Mouse (Mus musculus): ENCODE results near the gene Dhodh. TPM values are rescaled to one million over a fixed set of nuclear protein-coding genes. Genes with fewer than 3 reads are reported as not detected.

The Dhodh gene
- polyA plus RNA-seq, 1 experiment from 2014 or later, result 56.7 TPM

- no peak overlapping the region for H3K4me3 ChIP-seq
- no peaks in the 10 kb centered on the region for H3K27me3 ChIP-seq (replicated peaks; ENCODE audit: low read depth, poor library complexity, severe bottlenecking)
- DNase-seq (ENCODE audit: low spot score), result no peak
- no peaks in the 10 kb centered on the region for H3K9me3 ChIP-seq
- H3K36me3 ChIP-seq (replicated peaks), result no peaks in the 10 kb centered on the region
- no peaks in the 10 kb centered on the region for H3K4me1 ChIP-seq
- H3K27ac ChIP-seq (replicated peaks), result no peak overlapping the region
- 86% methylated on average over 4 of the region's 4 CpGs for whole genome bisulfite sequencing
Observed at GRCm38 (mm10) chr8:109584293-109584692, 24.2 kb downstream of the Dhodh start.

GRCm38 (mm10) chr8:109578900-109579301 is 29.6 kb downstream of the Dhodh start, which contains the start of gene Hp:
TSS of gene Hp (minus strand) at chr8:109579172.
- no peak within 1 kb of the TSS for H3K27ac ChIP-seq (replicated peaks)
- DNase-seq (ENCODE audit: low spot score), result no peak
- H3K36me3 ChIP-seq (replicated peaks), result no peaks in the 10 kb centered on the region
- H3K4me1 ChIP-seq, result no peaks in the 10 kb centered on the region
- 62% methylated on average over 8 of the region's 8 CpGs for WGBS
- H3K27me3 ChIP-seq (replicated peaks; ENCODE audit: low read depth, poor library complexity, severe bottlenecking), result no peaks in the 10 kb centered on the region
- no peak within 1 kb of the TSS for H3K4me3 ChIP-seq
- no peaks in the 10 kb centered on the region for H3K9me3 ChIP-seq

DNA sequence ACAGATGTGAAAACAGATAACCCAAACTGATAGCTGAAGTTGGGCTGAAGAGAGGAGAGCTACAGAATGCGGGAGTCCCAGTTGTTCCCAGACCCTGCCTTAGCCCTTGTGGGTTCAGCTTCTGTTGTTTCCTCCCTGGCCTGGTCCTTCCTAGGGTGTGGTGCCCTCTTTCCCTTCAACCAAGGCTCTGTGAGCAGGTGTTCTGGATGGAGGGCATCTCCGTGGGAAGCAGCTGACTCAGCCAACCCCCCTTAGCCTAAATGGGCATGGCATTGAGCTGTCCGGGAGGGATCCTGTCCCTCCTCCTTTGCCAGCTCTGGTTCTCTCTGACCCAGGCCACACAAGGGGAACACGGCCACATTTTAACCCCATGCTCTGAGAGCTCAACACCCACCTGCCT is 32.2 kb downstream of the Dhodh start:
- WGBS, result 80% methylated on average over 4 of the region's 4 CpGs
- Histone ChIP-seq H3K36me3 (replicated peaks) (peaks cover 14% of the 10 kb centered on the region; the same call in 1 of the 2 replicates), H3K9me3 (no peaks in the 10 kb centered on the region), H3K27me3 (replicated peaks; ENCODE audit: low read depth, poor library complexity, severe bottlenecking) (no peaks in the 10 kb centered on the region), H3K27ac (replicated peaks) (no peak overlapping the region), H3K4me1 (no peaks in the 10 kb centered on the region), H3K4me3 (no peak overlapping the region)
- no peak for DNase-seq (ENCODE audit: low spot score)

GRCm38 (mm10) chr8:109571139-109571538 is 37.3 kb downstream of the Dhodh start:
- 91% methylated on average over 12 of the region's 12 CpGs for WGBS
- Histone ChIP-seq H3K4me1 (peaks cover 10% of the 10 kb centered on the region), H3K9me3 (no peaks in the 10 kb centered on the region), H3K4me3 (no peak overlapping the region), H3K27me3 (replicated peaks; ENCODE audit: low read depth, poor library complexity, severe bottlenecking) (no peaks in the 10 kb centered on the region), H3K27ac (replicated peaks) (no peak overlapping the region), H3K36me3 (replicated peaks) (peaks cover 34% of the 10 kb centered on the region)
- DNase-seq (ENCODE audit: low spot score), result no peak

DNA sequence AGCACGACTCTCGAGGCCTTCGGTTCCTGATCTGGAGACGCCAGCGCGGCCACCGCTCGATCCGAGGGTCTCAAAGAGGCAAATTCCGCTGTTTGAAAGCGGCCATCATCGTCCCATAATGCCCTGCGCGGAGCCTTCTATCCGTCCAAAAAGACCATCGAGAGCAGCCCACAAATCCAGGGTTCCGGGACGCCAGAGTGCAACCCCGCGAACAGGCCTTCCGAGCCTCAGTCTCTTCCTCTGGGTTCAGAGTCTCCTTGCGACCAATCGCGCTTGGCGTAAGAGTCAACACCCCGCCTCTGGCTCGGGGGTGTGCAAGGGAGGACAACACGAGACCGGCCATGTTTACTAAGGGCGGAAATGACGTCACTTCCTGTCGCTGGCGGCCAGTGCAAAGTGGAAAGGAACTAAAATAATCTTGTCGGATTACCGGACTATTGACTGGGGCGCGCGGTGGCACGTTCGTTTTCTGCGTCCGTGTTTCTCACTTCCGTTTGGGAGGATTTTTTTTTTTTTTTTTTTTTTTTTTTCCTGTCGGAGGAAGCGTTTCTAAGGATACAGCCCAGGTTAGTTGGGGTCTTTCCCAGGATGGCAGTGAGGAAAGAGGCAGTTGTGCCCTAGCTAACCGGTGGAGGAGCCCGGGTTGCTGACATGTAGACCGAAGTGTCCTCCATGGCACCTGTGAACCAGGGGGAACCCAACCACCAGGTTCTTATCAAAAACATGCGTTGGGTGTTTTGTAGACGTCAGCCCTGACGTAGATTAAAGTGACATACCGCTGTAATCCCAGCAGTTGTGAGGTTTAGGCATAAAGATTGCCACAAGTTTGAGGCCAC is 42.8 kb downstream of the Dhodh start, which contains the start of the genes Dhx38 and Txnl4b:
Gene Dhx38 (minus strand): TSS at position 364 of the 836 bp plus-strand sequence.
Gene Txnl4b (plus strand): TSS at position 395 of the 836 bp plus-strand sequence.
- H3K4me3 ChIP-seq, result peak within 1 kb of the TSS; percentile 88
- under 1% methylated on average over 52 of the region's 52 CpGs for WGBS
- H3K27ac ChIP-seq (replicated peaks), result peak within 1 kb of the TSS; percentile 92
- peaks cover 41% of the 10 kb centered on the region for H3K36me3 ChIP-seq (replicated peaks)
- H3K27me3 ChIP-seq (replicated peaks; ENCODE audit: low read depth, poor library complexity, severe bottlenecking), result no peaks in the 10 kb centered on the region
- no peaks in the 10 kb centered on the region for H3K9me3 ChIP-seq
- peak; percentile 96 for DNase-seq (ENCODE audit: low spot score)
- peaks cover 20% of the 10 kb centered on the region for H3K4me1 ChIP-seq

GRCm38 (mm10) chr8:109564766-109565165 is 43.7 kb downstream of the Dhodh start:
- H3K4me1 ChIP-seq, result peaks cover 20% of the 10 kb centered on the region
- no peaks in the 10 kb centered on the region for H3K27me3 ChIP-seq (replicated peaks; ENCODE audit: low read depth, poor library complexity, severe bottlenecking)
- H3K4me3 ChIP-seq, result peak overlapping the region; percentile 88
- no peak for DNase-seq (ENCODE audit: low spot score)
- peaks cover 42% of the 10 kb centered on the region for H3K36me3 ChIP-seq (replicated peaks)
- H3K9me3 ChIP-seq, result no peaks in the 10 kb centered on the region
- peak overlapping the region; percentile 92 for H3K27ac ChIP-seq (replicated peaks)
- WGBS, result 6% methylated on average over 10 of the region's 10 CpGs

- Histone ChIP-seq H3K9me3 (no peaks in the 10 kb centered on the region), H3K4me3 (0 out of 2 replicates have a peak overlapping the region, but pooled peaks have one; percentile 8), H3K4me1 (peaks cover 20% of the 10 kb centered on the region), H3K27ac (replicated peaks) (no peak overlapping the region), H3K27me3 (replicated peaks; ENCODE audit: low read depth, poor library complexity, severe bottlenecking) (no peaks in the 10 kb centered on the region), H3K36me3 (replicated peaks) (peaks cover 42% of the 10 kb centered on the region)
- WGBS, result 89% methylated on average over 2 of the region's 2 CpGs
- DNase-seq (ENCODE audit: low spot score), result no peak
Observed at GRCm38 (mm10) chr8:109563881-109564280, 44.6 kb downstream of the Dhodh start.

GRCm38 (mm10) chr8:109551663-109552062 is 56.8 kb downstream of the Dhodh start:
- no peaks in the 10 kb centered on the region for H3K4me1 ChIP-seq
- H3K27ac ChIP-seq (replicated peaks), result no peak overlapping the region
- H3K27me3 ChIP-seq (replicated peaks; ENCODE audit: low read depth, poor library complexity, severe bottlenecking), result no peaks in the 10 kb centered on the region
- H3K4me3 ChIP-seq, result no peak overlapping the region
- peak; percentile 60 for DNase-seq (ENCODE audit: low spot score)
- 48% methylated on average over 3 of the region's 3 CpGs for WGBS
- H3K36me3 ChIP-seq (replicated peaks), result peaks cover 100% of the 10 kb centered on the region
- H3K9me3 ChIP-seq, result no peaks in the 10 kb centered on the region

DNA sequence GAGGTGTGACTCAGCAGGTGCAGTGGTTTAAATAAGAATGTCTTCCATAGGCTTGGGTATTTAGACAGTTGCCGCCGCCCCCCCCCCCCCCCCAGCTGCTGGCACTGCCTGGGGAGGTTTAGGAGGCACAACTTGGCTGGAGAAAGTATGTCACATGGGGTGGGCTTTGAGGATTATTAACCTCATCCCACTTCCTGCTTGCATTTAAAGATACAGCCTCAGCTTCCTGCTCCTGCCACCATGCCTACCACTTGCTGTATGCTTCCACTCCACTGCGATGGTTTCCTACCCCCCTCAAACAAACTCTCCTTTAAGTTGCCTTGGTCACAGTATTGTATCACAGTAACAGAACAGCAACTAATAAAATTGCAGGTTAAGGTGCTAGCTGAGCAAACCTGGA is 64.4 kb downstream of the Dhodh start:
- WGBS, result 55% methylated on average over 3 of the region's 3 CpGs
- H3K4me1 ChIP-seq, result peaks cover 3% of the 10 kb centered on the region; the same call in 1 of the 2 replicates
- peaks cover 37% of the 10 kb centered on the region for H3K36me3 ChIP-seq (replicated peaks)
- no peaks in the 10 kb centered on the region for H3K27me3 ChIP-seq (replicated peaks; ENCODE audit: low read depth, poor library complexity, severe bottlenecking)
- H3K9me3 ChIP-seq, result no peaks in the 10 kb centered on the region
- H3K27ac ChIP-seq (replicated peaks), result no peak overlapping the region
- no peak for DNase-seq (ENCODE audit: low spot score)
- no peak overlapping the region for H3K4me3 ChIP-seq

DNA sequence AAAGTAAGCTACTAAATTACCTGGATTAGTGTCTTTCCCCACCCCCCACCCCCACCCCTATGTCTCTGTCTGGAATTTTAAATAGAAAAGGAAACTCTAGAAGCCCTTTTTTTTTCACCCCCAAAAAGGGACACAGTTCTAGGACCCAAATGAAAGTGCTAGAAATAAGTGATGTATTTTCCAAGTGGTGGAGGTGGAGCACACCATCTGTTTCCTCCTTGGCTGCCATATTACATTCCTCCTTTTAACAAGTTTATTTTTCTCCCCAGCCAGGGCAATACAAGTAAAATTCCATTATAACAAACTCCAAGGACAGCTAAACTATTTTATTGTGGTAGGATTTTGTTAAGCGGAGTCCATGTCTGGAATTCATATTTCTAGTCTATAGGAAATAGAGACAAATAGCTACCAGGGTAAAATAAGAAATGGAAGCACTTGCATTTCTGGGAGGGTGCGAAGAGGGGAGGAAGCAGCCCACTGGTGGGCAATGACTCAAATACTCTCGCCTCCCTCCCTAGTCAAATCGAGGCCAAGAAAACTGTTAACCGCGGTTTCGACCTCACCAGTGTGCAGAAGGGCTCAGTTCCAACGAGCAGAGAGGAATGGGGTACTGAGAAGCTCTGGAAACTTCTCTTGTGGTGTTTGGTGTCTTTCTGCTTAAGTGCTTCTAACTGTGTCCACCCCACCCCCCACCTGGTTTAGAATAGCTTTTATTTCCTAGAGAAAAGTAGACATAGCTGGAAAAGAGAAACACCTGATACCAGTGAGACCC is 65.5 kb downstream of the Dhodh start:
- H3K27ac ChIP-seq (replicated peaks), result no peak overlapping the region
- WGBS, result 87% methylated on average over 8 of the region's 8 CpGs
- DNase-seq (ENCODE audit: low spot score), result no peak
- peaks cover 3% of the 10 kb centered on the region; the same call in 1 of the 2 replicates for H3K4me1 ChIP-seq
- no peaks in the 10 kb centered on the region for H3K27me3 ChIP-seq (replicated peaks; ENCODE audit: low read depth, poor library complexity, severe bottlenecking)
- no peak overlapping the region for H3K4me3 ChIP-seq
- peaks cover 26% of the 10 kb centered on the region for H3K36me3 ChIP-seq (replicated peaks)
- H3K9me3 ChIP-seq, result no peaks in the 10 kb centered on the region

GRCm38 (mm10) chr8:109542165-109542564 is 66.3 kb downstream of the Dhodh start:
- Histone ChIP-seq H3K27me3 (replicated peaks; ENCODE audit: low read depth, poor library complexity, severe bottlenecking) (no peaks in the 10 kb centered on the region), H3K9me3 (no peaks in the 10 kb centered on the region), H3K4me3 (no peak overlapping the region), H3K4me1 (peaks cover 4% of the 10 kb centered on the region; the same call in 1 of the 2 replicates), H3K27ac (replicated peaks) (no peak overlapping the region), H3K36me3 (replicated peaks) (peaks cover 18% of the 10 kb centered on the region)
- no peak for DNase-seq (ENCODE audit: low spot score)
- WGBS, result 70% methylated on average over 5 of the region's 5 CpGs

Data from embryonic facial prominence, embryonic 10.5 days (tissue).